Mouse (Mus musculus) spleen, postnatal 10 days (tissue): Measurements from ENCODE around the gene E2f4.

Source experiments
- DNase-seq, 2 experiments: peaks; one replicate each; pipeline ENCODE4 v3.0.0; 2021 to 2022; ENCODE audit warnings: low spot score in 2 of 2

Gene E2f4

DNA sequence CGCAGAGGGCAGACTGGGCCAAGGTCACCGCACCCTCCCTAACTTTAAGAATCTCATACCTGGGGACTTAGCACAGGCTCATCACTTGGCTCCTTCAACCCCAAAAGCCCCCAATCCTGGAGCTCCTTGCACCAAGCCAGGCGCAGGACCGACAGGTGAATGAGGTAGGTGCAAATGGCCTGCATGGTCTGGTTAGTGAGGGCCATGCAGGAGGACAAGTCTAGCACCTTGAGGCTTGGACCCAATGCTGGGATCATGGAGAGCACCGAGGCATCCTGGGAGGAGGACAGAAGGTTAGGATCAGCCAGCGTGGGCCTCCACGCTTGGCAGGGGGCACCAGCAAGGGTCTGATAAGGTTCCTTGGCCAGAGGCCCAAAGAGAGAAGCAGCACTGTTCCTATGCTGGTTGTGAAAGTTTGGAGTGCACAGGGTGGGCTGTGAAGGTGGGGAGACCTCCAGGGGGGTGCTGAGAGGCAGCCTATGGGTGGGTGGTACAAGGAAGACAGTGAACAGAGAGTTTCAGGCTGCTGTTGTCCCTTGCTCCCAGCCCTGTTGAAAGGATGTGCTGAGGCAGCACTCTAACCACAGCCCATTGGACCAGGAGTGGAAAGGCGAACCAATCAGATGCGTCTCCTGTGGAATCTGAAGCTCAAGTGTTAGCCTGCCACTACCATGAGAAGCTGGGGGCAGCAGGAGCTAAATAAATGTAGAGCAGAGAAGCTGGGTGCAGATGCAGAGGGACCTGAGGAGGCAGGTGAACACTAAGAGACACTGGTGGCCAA, 16.3 kb downstream of the E2f4 start:
- no peak for DNase-seq

GRCm38 (mm10) chr8:105315073-105315769, 17.8 kb downstream of the E2f4 start:
- DNase-seq = no peak

- no peak for DNase-seq
These were observed 20.5 kb downstream of the E2f4 start for GRCm38 (mm10) chr8:105317941-105318340.

DNA sequence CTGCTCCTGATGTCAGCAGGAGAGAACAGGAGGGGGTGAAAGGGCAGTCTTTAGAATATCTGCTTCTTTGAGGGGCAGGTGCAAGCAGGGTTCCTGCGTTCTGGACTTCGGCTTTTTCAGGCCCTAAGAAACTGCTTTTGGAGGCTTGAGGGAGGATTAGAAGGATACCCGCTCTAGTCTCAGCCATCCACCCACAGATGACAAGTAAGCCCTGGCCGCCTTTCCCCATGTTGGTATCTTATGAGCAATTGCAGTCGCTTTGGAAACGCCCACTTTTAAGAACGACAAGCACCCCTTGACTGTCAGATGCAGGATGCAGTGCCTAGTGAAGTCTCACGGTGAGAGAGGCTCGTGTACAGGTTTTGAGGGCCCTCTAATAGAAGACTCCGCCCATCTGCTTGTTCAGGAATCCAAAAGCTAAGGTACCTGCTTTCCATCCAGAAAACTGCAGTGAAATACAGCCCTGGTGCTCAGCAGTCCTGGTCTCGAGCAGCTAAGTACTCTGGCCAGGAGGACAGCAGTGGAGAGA, 21.3 kb downstream of the E2f4 start:
- no peak for DNase-seq

DNA sequence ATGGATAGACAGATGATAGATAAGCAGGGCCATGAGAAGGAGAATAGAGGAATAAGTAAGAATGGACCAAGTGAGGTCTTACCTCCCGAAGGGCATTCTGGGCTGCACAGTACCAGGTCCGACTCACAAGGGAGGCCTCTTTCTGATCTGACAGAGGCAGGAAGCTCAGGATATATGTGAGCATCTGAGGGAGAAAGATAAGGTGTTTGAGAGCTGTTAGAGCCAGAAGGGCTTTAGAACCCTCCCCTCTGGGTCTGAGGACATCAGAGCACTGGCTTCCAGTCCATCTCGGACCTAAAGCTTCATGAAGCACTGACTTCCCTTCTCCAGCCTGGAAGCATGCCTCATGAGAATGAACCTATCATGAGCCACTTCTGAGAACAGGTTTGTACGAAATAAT, 25.7 kb downstream of the E2f4 start:
- DNase-seq = peak; percentile 58 to 59

DNA sequence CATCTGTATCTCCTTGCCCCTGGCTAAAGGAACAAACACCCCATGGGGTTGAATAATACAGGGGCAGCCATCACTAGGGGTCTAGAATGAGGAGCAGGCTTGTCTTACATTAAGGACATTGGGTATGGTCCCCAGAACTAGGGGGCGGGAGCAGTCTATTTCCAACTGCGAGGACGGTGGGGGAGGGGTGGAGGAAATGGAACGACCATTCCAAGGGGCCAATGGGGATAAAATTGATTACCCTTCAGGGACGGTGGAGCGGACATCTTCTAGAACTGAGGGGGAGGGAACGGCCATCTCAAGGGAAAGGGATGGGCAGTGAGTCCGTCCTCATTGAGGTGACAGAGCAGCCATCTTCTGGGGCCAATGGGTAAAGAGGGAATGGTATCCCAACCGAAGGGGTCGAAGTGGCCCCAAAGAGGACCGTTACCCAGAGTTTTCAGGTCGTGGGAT, 28.2 kb downstream of the E2f4 start:
- DNase-seq = no peak

- DNase-seq = peak; percentile 98 to 99
These were observed 28.7 kb downstream of the E2f4 start, which contains the start of the genes Lrrc29 and Tmem208 for GRCm38 (mm10) chr8:105326141-105326672. Gene Lrrc29 (minus strand): TSS chr8:105326278. Gene Tmem208 (plus strand): TSS chr8:105326354.

GRCm38 (mm10) chr8:105326968-105327367, 29.5 kb downstream of the E2f4 start:
- DNase-seq = peak in 1 of 2 experiments; percentile 32

DNA sequence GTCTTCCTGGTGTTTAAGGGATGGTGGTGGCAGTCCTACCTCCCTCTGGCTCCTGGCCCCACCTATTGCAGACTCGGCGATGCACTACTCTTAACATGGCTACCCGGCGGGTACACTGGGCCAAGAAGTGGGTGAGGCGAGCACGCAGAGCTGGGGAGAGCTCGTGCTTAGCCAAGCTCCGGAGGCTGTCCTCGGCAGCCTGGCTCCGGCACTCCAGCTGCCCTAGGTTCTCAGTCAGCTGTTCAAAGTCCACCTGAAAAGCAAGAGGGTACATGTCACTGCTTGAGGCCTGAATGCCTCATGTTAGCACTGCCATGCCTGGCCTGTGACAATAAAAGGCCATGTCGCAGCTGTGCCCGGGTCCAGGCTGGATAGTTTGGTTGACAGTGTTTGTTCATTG, 32.9 kb downstream of the E2f4 start:
- no peak for DNase-seq

DNA sequence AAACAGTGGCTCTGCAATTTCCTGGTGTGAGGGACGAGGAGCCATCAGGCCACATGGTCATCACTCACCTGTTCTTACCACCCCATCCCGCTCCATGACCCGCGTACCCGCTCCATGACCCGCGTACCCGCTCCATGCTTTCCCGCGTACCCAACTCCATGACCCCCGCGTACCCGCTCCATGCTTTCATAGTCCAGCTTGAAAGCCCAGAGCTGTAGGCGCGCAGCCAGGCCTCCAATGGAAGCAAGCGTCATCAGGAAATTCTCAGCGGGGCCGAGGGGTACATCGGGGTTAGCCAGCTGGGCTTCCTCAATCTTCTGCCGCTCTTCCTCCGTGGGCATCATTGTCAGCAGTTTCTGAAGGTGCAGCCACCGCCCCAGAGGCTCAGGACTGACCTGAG, 34.0 kb downstream of the E2f4 start:
- no peak for DNase-seq

- DNase-seq = no peak
These were observed 34.5 kb downstream of the E2f4 start for GRCm38 (mm10) chr8:105331931-105332330.

DNA sequence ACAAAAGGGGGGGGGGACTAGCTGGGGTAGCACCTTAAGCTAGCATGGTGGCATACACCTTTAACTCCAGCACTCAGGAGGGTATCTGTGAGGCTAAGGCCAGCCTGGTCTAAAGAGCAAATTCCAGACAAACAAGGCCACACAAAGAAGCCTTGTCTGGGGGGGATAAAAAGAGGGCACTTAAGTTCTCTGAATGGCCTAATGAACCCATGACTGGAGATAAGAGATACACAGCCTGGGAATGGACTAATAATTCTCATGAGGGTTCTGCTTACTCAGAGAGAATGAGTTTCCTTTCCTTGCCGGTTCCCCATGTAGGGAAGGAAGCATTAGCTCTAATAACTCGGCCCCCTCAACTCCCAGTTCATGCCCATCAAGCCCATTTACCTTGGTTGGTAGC, 35.1 kb downstream of the E2f4 start:
- no peak for DNase-seq

DNA sequence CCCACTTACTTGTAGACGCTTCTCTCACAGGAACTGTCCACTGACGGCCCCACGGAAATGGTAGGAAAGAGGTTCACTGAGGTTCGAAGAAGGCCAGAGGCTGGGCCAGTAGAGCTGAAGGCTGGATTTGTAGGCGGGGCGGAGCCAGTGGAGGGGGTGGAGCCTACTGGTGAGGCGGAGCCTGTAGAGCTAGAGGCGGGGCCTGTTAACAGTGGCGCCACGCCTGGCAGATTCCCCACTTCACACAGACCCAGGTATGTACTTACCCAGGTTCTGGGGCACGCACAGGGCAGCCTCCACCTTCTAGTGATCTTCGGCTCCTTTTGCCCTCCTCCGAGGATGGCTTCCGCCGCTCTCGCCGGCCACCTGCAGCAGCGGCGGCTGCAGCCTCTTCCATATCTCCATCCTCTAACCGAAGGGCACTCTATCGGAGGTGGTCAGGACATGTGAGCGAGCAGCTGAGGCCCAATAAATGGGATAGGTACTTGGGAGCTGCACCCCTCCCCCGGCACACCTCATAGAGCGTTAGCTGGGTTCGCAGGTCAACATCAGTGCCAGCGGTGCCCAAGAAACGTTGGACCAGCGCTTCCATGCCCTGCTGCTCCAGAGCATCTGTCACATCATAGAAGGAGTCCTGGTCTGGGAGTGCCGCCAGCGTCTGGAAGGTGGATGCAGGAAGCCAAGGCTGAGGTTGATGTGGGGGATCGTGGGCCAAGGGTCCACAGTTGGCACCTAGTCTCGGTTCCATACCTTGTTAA, 39.1 kb downstream of the E2f4 start:
- DNase-seq = no peak

DNA sequence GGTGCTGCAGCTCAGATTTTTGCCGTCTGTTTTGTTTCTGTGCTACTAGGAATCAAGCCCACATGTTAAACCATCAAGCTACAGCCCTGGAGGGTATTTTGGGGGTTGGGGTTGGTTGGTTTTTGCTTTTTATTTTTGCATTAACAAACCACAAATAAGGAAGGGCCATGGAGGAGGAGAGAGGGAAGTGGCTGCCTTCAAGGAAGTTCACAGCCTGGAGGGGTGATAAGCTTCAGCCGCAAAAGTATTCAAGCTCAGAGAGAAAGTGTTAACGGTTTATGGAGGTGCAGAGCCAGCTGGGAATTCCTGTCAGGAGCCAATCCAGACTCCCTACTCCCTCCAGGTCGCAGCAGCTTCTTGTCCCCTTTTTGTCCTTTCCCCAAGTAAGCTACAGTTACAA, 41.5 kb downstream of the E2f4 start:
- no peak for DNase-seq

DNA sequence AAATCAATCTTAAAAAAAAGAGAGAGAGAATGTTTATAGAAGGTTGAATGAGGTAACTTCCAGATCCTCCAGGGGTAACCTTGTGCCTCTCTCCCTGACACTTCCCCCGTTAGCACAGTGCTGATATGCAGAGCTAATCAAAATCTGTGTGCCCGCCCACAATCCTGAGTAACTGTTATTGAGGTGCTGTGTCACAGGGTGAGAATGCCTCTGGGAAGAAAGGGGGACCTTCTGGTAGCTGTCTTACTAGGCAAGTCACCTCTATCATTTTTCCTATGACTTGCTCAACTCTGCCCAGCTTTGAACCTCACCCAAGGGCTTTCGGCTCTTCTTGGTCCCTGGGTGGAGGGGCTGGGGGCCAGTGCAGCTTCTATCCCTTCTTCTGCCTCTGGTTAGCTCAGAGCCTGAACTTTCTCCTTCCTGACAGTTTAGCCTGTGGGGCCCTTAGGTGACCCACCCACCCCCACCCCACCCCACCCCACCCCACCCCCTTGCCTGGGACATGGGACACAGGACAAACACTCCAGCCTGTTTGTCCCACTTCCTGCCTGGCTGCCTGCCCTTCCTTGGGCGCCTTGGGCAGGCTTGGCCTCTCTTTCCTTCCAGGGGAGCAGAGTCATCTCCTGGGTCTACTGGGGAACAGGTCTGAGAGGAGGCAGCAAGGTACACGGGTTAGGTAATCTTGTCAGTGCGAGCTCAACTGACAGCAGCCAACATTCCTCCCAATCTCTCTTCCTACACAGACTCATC, 42.6 kb downstream of the E2f4 start:
- DNase-seq = no peak

GRCm38 (mm10) chr8:105341399-105341798, 43.9 kb downstream of the E2f4 start:
- no peak for DNase-seq

GRCm38 (mm10) chr8:105342768-105343167, 45.3 kb downstream of the E2f4 start:
- DNase-seq = no peak

DNA sequence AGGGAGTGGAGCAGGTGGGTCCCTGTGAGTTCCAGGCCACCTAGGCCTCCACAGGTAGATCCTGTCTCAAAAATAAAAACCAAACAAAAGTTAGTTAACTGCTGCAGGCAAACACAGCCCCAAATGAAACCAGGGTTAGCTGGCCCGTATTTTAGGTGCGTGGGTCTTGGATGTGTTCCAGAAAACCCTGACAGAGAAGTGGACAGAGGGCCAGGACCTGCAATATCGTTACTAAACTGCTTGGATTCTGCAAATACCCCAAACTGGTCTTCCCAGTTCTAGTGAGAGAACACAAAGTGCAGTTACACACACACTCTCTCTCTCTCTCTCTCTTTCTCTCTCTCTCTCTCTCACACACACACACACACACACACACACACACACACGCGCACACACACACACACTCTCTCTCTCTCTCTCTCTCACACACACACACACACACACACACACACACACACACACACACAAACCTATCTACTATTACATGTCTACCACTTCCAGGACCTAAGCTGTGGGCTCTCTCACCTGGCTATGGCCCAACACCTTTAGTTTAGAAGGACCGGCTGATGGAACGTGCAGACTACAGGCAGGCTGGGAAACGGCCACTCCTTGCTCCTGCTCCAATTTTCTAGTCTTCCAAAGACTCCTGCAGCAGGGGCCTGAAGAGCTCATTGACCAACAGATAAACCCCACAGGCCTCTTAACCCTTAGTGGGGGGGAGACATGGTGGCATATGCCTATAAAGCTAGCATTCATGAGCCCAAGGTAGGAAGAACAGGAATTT, 46.5 kb downstream of the E2f4 start:
- DNase-seq = no peak

DNA sequence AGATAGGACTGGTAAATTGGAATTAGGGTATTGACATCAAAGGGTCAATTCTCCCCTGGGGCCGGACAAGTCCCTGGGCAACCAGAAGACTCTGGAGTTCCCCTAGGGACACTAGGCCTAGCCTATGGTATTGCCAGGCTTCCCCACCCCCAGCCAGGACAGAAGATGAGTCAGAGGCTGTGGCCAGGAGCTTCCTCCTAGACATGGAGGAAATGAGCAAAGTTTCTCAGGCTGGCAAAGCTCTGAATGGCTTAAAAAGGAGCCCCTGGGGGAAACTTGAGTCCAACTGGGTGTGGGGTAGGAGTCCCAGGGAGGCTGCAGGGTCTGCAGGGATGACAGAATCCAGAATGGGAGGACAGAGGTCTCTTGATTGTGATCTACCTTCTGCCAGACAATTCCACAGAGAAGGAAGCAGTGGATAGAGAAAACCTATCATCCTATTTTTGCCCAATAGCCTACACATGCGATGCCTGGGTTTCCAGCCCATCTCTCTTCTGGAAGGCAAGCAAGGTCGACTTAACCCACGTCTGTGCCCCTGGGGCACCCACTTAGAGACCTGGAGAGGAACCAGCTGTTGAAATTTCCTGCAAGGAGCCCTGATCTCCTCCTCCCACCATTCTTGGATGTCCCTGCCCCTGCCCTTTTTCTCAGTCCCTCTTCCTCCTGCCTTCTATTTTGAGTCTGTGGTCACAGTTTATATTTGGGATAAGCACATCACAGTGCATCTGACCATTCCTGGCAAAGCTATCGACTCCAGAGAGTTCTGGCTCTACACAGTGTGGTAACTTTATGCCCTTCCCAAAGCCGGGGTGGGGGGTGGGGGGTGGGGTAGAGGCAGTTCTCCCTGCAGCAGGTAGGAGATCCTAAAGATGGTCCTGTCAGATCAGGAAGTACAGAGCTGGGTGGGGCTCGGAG, 47.9 kb downstream of the E2f4 start:
- DNase-seq = no peak
